Mouse (Mus musculus): ENCODE data around the gene Arhgap10. TPM values are rescaled to one million over a fixed set of nuclear protein-coding genes. Genes with fewer than 3 reads are reported as not detected.

Gene Arhgap10
- 30.7 and 31.4 TPM in 2 replicates for polyA plus RNA-seq (2015; fragmentation: Nextera tagmentation; extraction: Ambion mirVana)

GRCm38 (mm10) chr8:77517301-77518200 is at the start of gene Arhgap10:
Gene Arhgap10 (minus strand): TSS chr8:77517953.
- H3K4me1 ChIP-seq, result peaks cover 75% of the 10 kb centered on the region
- H3K27ac ChIP-seq, result peak within 1 kb of the TSS; percentile 79
- no peaks in the 10 kb centered on the region for H3K27me3 ChIP-seq
- peak within 1 kb of the TSS; percentile 81 for H3K4me2 ChIP-seq (replicated peaks)
- peak within 1 kb of the TSS; percentile 83 for H3K9ac ChIP-seq
- no peaks in the 10 kb centered on the region for H3K9me3 ChIP-seq
- under 1% methylated on average over 63 of the region's 95 CpGs for WGBS
- peak within 1 kb of the TSS; percentile 84 for H3K4me3 ChIP-seq
- H3K36me3 ChIP-seq, result no peaks in the 10 kb centered on the region
- peak; percentile 90 for ATAC-seq (ENCODE audit: low FRiP score, low read depth)

- H3K36me3 ChIP-seq, result peaks cover 88% of the 10 kb centered on the region
- no peaks in the 10 kb centered on the region for H3K9me3 ChIP-seq
- no peaks in the 10 kb centered on the region for H3K27me3 ChIP-seq
- H3K4me1 ChIP-seq, result no peaks in the 10 kb centered on the region
- no peak overlapping the region for H3K4me2 ChIP-seq (replicated peaks)
- no peak overlapping the region for H3K4me3 ChIP-seq
- WGBS, result 84% methylated on average over 3 of the region's 3 CpGs
- ATAC-seq (ENCODE audit: low FRiP score, low read depth), result no peak
- H3K27ac ChIP-seq, result no peak overlapping the region
- no peak overlapping the region for H3K9ac ChIP-seq
Measured at GRCm38 (mm10) chr8:77561441-77561840, 43.7 kb upstream of the Arhgap10 start.

DNA sequence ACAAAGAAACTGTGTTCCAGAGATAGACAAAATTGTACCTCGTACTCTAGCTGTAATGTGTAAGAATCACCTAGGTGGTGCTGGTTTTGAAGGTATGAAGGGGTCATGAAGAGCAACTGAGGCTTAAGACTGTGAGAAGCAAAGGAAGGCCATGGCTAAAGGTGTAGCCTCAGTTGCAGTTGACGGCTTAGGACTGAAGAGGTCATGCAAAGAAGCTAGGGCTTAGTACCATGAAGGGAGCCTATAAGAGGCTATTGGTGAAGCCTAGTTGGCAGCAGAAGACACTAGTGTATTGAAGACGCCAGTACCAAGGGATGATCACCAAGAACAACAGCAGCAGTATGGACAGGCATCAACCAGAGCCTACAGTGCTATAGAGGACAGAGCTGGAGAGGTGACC is 34.7 kb upstream of the Arhgap10 start:
- Histone ChIP-seq H3K4me2 (replicated peaks) (no peak overlapping the region), H3K27ac (no peak overlapping the region), H3K9me3 (peaks cover 3% of the 10 kb centered on the region; the same call in 1 of the 2 replicates), H3K27me3 (no peaks in the 10 kb centered on the region), H3K4me1 (peaks cover 13% of the 10 kb centered on the region), H3K36me3 (peaks cover 59% of the 10 kb centered on the region), H3K4me3 (no peak overlapping the region), H3K9ac (no peak overlapping the region)
- WGBS, result 96% methylated on average over 3 of the region's 3 CpGs
- ATAC-seq (ENCODE audit: low FRiP score, low read depth), result no peak

GRCm38 (mm10) chr8:77549881-77550580 is 32.3 kb upstream of the Arhgap10 start:
- H3K9me3 ChIP-seq, result peaks cover 3% of the 10 kb centered on the region; the same call in 1 of the 2 replicates
- H3K4me3 ChIP-seq, result peak overlapping the region; percentile 88
- H3K27me3 ChIP-seq, result no peaks in the 10 kb centered on the region
- peak overlapping the region; percentile 72 for H3K4me2 ChIP-seq (replicated peaks)
- peak overlapping the region; percentile 93 for H3K9ac ChIP-seq
- no peak overlapping the region for H3K27ac ChIP-seq
- H3K4me1 ChIP-seq, result peaks cover 13% of the 10 kb centered on the region
- 20% methylated on average over 7 of the region's 7 CpGs for WGBS
- no peak for ATAC-seq (ENCODE audit: low FRiP score, low read depth)
- peaks cover 37% of the 10 kb centered on the region for H3K36me3 ChIP-seq

DNA sequence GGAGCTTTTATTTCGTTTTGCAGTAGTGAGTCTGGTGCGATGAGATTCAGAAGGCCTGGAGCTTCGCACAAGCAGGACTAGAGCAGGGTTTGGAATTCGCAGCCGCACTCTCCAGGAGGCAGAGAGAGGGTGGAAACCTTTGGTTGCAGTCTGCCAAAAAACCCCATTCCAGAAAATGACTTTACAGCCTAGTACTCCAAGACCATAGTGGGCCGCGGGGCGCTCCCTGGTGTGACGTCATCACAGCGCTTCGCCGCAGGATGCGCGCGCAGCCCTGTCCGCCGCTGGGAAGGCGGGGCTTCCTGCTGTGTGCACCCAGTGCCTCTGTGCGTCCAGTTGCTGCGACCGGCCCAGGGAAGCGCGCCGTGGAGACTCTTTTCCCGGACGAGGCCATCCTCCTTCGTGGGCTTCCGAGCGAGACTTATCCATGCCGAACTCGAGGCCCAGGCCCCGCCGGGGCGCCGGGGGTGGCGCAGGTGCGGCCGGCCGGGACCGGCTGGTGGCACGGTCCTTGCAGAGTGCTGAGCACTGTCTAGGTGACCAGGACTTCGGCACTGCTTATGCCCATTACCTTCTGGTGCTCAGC is 31.5 kb upstream of the Arhgap10 start, which contains the start of gene Prmt9:
Prmt9 (plus strand) TSS at position 277 of the 586 bp plus-strand sequence.
- peak within 1 kb of the TSS; percentile 87 for H3K27ac ChIP-seq
- peaks cover 30% of the 10 kb centered on the region for H3K36me3 ChIP-seq
- H3K9me3 ChIP-seq, result peaks cover 3% of the 10 kb centered on the region; the same call in 1 of the 2 replicates
- 3% methylated on average over 42 of the region's 42 CpGs for WGBS
- peak within 1 kb of the TSS; percentile 93 for H3K9ac ChIP-seq
- H3K27me3 ChIP-seq, result no peaks in the 10 kb centered on the region
- peak within 1 kb of the TSS; percentile 88 for H3K4me3 ChIP-seq
- ATAC-seq (ENCODE audit: low FRiP score, low read depth), result peak; percentile 96
- H3K4me1 ChIP-seq, result peaks cover 13% of the 10 kb centered on the region
- H3K4me2 ChIP-seq (replicated peaks), result peak within 1 kb of the TSS; percentile 72

DNA sequence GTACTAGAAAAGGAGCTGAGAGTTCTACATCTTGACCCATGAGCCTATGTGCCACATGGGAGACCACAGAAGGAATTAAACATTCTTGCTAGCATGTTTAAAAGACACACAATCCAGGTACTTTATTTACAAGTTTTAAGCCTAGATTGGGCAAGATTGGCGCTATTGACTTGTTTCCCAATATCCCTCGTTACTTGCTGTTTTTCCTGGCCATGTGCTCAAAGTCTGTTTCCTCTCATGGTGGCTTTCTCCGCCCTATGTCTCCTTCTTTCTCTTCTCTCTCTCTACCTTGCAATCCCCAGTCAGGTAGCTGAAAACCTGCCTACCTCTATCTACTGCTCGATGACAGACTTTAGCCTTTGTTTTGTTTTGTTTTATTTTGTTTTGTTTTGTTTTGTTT is 27.9 kb upstream of the Arhgap10 start:
- Histone ChIP-seq H3K9ac (no peak overlapping the region), H3K4me1 (peaks cover 3% of the 10 kb centered on the region), H3K27me3 (no peaks in the 10 kb centered on the region), H3K9me3 (no peaks in the 10 kb centered on the region), H3K27ac (no peak overlapping the region), H3K4me2 (replicated peaks) (no peak overlapping the region), H3K36me3 (no peaks in the 10 kb centered on the region), H3K4me3 (no peak overlapping the region)
- no peak for ATAC-seq (ENCODE audit: low FRiP score, low read depth)
- WGBS, result 90% methylated on average over 4 of the region's 4 CpGs

DNA sequence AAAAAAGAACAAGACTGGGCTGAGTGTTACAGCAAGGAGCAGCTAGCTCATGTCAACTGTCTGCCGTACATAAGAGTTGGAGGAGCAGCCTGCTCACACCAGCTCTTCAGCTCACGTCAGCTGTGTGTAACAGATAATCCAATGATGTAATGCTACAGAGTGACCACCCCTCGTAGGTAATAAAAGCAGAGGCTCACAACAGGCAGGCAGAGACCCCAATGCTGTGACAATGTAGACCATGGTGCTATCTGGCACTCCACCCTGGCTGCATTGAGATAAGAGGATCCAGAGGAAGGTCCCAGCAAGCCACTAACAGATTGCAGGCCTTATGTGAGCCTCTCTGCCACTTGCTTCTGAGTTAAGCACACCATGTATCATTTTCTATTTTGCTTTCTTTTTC is 26.7 kb upstream of the Arhgap10 start:
- no peak for ATAC-seq (ENCODE audit: low FRiP score, low read depth)
- Histone ChIP-seq H3K36me3 (no peaks in the 10 kb centered on the region), H3K27me3 (no peaks in the 10 kb centered on the region)

DNA sequence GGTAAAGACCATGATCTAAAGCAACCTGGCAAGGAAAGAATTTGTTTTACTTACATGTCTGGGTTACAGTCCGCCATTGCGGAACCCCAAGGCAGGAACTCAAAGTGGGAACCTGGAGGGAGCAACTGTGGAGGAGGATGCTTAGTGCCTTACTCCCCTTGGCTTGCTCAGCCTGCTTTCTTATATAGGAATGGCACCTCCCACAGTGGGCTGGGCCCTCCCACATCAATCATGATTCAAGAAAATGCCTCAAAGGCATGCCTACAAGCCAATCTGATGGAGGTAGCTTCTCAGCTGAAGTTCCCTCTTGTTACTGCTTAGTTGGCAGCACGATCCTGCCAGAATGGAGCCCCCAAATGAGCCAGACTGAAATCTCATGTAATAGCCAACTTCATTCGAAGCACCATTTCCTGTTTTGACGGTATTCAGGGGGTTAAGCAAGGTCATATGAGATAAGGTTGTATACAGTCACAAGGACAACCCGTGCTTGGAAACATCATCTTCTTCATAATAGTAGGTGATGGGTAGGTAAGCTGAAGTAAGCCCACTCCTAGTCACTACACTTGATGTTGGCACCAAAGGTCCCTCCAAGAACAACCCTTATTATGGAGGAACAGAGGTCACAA is 25.5 kb upstream of the Arhgap10 start:
- 93% methylated on average over 6 of the region's 6 CpGs for WGBS

More for the DNA sequence above, 26.7 kb upstream of the Arhgap10 start:
- H3K4me2 ChIP-seq (replicated peaks), result no peak overlapping the region
- no peak overlapping the region for H3K4me3 ChIP-seq
- no peak overlapping the region for H3K9ac ChIP-seq
- no peaks in the 10 kb centered on the region for H3K4me1 ChIP-seq
- H3K27ac ChIP-seq, result no peak overlapping the region
- H3K9me3 ChIP-seq, result no peaks in the 10 kb centered on the region
- 68% methylated on average over 3 of the region's 3 CpGs for WGBS

GRCm38 (mm10) chr8:77538256-77538655 is 20.5 kb upstream of the Arhgap10 start:
- H3K36me3 ChIP-seq, result no peaks in the 10 kb centered on the region
- 94% methylated on average over 1 of the region's 1 CpGs for WGBS
- no peak for ATAC-seq (ENCODE audit: low FRiP score, low read depth)
- H3K9ac ChIP-seq, result no peak overlapping the region
- no peaks in the 10 kb centered on the region for H3K4me1 ChIP-seq
- no peak overlapping the region for H3K4me2 ChIP-seq (replicated peaks)
- H3K4me3 ChIP-seq, result no peak overlapping the region
- no peaks in the 10 kb centered on the region for H3K27me3 ChIP-seq
- H3K9me3 ChIP-seq, result no peaks in the 10 kb centered on the region
- no peak overlapping the region for H3K27ac ChIP-seq

More for the DNA sequence above, 25.5 kb upstream of the Arhgap10 start:
- no peaks in the 10 kb centered on the region for H3K4me1 ChIP-seq
- no peak overlapping the region for H3K27ac ChIP-seq
- no peak overlapping the region for H3K9ac ChIP-seq
- H3K4me2 ChIP-seq (replicated peaks), result no peak overlapping the region
- H3K4me3 ChIP-seq, result no peak overlapping the region
- ATAC-seq (ENCODE audit: low FRiP score, low read depth), result no peak
- H3K27me3 ChIP-seq, result no peaks in the 10 kb centered on the region
- no peaks in the 10 kb centered on the region for H3K9me3 ChIP-seq
- no peaks in the 10 kb centered on the region for H3K36me3 ChIP-seq

- H3K4me3 ChIP-seq, result no peak overlapping the region
- H3K4me2 ChIP-seq (replicated peaks), result no peak overlapping the region
- 84% methylated on average over 12 of the region's 12 CpGs for WGBS
- H3K27me3 ChIP-seq, result no peaks in the 10 kb centered on the region
- H3K9ac ChIP-seq, result no peak overlapping the region
- no peaks in the 10 kb centered on the region for H3K9me3 ChIP-seq
- no peaks in the 10 kb centered on the region for H3K4me1 ChIP-seq
- ATAC-seq (ENCODE audit: low FRiP score, low read depth), result no peak
- H3K36me3 ChIP-seq, result no peaks in the 10 kb centered on the region
- no peak overlapping the region for H3K27ac ChIP-seq
Measured at GRCm38 (mm10) chr8:77536821-77537220, 19.1 kb upstream of the Arhgap10 start.

- Histone ChIP-seq H3K9me3 (no peaks in the 10 kb centered on the region), H3K27me3 (no peaks in the 10 kb centered on the region), H3K9ac (no peak overlapping the region), H3K4me2 (replicated peaks) (no peak overlapping the region), H3K4me1 (no peaks in the 10 kb centered on the region), H3K36me3 (no peaks in the 10 kb centered on the region), H3K27ac (no peak overlapping the region), H3K4me3 (no peak overlapping the region)
- no peak for ATAC-seq (ENCODE audit: low FRiP score, low read depth)
- 88% methylated on average over 5 of the region's 5 CpGs for WGBS
Measured at GRCm38 (mm10) chr8:77535026-77535595, 17.4 kb upstream of the Arhgap10 start.

Data from limb, embryonic 13.5 days (tissue).